Mouse (Mus musculus) right cerebral cortex, postnatal 10 days (tissue): ENCODE data around the gene Fam32a.

Experiments
- DNase-seq, 2 experiments: peaks; one replicate each; pipeline ENCODE4 v3.0.0; 2021; ENCODE audit warnings: low spot score in 2 of 2

Fam32a gene

GRCm38 (mm10) chr8:72240403-72240763 lies 20.9 kb downstream of the Fam32a start:
- DNase-seq: no peak

- DNase-seq: peak in 1 of 2 experiments; percentile 51
Measured at GRCm38 (mm10) chr8:72240951-72241350, 21.4 kb downstream of the Fam32a start.

- DNase-seq: no peak
Measured at GRCm38 (mm10) chr8:72242226-72242625, 22.7 kb downstream of the Fam32a start.

- DNase-seq: peak; percentile 44 to 46
Measured at GRCm38 (mm10) chr8:72244610-72245009, 25.1 kb downstream of the Fam32a start.

- DNase-seq: peak in 1 of 2 experiments; percentile 69
Measured at GRCm38 (mm10) chr8:72257171-72257901, 37.8 kb downstream of the Fam32a start.

- no peak for DNase-seq
Measured at GRCm38 (mm10) chr8:72257902-72258238, 38.3 kb downstream of the Fam32a start.

DNA sequence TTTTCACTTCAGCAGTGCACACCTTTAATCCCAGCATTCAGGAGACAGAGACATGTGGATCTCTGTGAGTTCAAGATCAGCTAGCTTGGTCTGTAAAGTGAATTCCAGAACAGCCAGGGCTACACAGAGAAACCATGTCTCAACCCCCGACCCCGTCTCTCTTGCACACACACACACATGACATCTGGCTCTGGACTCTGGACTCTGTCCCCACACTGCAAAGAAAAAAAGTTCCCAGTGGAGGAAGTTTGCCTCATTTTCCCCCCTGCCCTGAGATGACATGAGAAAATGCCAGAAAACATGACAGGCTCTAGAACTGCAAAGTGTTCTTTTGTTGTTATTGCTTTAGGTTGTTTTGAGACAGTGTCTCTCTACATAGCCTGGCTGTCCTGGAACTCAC lies 40.3 kb downstream of the Fam32a start:
- no peak for DNase-seq

- DNase-seq: no peak
Measured at GRCm38 (mm10) chr8:72260585-72260984, 41.1 kb downstream of the Fam32a start.

GRCm38 (mm10) chr8:72261019-72261418 lies 41.5 kb downstream of the Fam32a start:
- peak; percentile 58 to 63 for DNase-seq

DNA sequence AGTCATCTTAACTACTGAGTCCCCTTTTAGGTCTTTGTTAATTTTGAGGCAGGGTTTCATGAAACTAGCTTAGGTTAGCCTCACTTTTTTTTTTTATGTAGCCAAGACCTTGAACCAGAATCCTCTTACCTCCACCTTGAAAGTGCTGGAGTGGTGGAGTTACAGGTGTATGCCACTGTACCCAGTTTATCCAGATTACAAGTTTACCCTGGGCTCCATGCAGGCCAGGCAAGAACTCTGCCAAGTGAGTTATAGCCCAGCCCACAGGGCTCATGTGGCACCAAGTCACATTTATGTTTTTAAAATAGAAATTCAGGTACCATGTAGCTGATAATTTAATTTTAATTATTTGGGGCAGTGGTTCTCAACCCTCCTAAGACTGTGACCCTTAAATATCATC lies 41.9 kb downstream of the Fam32a start:
- no peak for DNase-seq

DNA sequence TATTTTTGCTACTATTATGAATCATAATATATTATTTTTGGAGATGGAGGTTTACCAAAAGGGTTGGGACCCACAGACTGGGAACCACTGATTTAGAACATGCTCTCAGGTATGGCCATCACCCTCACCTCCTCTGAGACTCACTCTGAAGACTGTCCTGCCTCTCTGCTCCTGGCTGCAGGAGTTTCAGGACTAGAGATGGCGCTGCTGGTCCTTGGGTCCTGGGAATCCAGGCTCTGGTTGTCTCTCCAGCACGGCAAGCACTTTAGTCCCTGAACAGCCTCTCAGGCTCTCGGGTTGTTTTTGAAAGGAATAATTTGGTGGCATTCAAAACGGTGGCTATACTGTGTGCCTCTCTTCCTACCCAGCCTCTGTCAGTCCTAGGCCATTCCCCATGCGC lies 42.3 kb downstream of the Fam32a start:
- DNase-seq: no peak

DNA sequence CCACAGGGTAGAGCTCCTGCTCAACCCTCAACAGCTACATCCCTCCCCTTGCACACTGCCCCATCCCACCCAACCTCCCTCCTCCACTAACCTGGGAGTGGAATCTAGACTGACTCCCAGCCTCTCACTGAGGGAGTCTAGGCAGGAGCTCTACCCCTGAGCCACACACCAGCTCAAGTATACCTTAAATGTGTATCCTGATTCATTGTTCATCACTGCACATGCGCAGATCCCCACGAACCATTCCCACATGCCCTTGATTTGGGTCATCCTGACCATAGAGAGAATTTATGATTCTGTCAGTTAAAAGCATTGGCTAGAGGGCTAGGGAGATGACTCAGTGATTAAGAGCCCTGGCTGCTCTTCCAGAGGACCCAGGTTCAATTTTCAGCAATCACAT lies 43.2 kb downstream of the Fam32a start:
- no peak for DNase-seq

DNA sequence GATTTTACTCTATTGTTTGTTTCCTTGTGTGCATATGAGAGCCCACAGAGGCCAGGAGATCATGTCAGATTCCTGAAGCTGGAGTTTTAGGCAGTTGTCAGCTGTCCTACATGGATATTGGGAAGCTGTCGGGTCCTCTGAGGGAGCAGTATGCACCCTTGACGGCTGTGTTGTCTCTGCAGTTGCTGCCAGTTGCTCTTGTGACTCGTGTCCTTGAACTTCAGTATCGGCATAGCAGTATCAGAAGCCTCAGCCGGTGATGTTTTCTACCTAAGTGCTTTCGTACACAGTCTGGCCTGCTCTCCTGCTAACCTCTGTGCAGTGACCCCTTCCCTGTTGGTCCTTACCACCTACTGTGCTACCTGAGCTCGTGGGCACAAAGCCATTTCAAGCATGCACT lies 43.9 kb downstream of the Fam32a start:
- no peak for DNase-seq

GRCm38 (mm10) chr8:72265342-72265741 lies 45.8 kb downstream of the Fam32a start:
- DNase-seq: no peak

DNA sequence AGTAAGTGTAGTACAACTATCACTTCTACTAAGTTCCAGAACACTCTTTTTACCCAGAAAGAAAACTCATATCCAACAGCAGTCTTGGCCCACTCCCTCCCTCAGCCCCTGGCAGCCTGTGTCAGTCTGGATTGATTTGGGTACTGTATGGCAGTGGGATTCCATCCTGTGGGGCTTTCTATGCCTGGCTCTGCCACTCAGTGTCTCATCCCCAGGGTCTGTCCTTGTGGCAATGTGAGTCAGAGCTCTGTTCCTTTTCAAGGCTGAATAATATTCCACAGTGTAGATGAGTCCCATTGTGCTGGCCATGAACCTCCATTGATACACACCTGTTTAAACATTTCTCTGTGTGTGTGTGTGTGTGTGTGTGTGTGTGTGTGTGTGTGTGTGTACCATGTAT lies 47.1 kb downstream of the Fam32a start:
- no peak for DNase-seq

GRCm38 (mm10) chr8:72267106-72267505 lies 47.6 kb downstream of the Fam32a start:
- DNase-seq: no peak

- DNase-seq: peak; percentile 66 to 68
Measured at GRCm38 (mm10) chr8:72268356-72268755, 48.8 kb downstream of the Fam32a start.

DNA sequence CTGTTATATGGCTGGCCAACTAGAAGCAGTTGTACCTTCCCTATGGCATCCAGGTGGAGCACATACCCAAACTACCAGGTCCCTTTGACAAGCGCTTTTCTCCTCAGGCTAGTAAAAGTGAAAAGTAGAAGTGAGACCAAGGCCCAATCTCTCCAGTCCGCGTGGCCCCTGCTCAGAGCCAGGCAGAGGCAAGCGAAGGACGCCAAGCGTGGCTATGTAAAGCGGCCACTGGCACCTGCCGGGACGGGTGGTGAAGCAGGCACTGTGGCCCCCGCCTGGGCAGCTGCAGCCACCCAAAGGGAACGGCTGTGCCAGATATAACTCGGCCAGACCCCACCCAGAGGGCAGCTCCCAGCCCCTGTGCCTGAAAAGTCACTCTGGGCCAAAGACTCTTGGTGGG lies 51.1 kb downstream of the Fam32a start:
- no peak for DNase-seq

DNA sequence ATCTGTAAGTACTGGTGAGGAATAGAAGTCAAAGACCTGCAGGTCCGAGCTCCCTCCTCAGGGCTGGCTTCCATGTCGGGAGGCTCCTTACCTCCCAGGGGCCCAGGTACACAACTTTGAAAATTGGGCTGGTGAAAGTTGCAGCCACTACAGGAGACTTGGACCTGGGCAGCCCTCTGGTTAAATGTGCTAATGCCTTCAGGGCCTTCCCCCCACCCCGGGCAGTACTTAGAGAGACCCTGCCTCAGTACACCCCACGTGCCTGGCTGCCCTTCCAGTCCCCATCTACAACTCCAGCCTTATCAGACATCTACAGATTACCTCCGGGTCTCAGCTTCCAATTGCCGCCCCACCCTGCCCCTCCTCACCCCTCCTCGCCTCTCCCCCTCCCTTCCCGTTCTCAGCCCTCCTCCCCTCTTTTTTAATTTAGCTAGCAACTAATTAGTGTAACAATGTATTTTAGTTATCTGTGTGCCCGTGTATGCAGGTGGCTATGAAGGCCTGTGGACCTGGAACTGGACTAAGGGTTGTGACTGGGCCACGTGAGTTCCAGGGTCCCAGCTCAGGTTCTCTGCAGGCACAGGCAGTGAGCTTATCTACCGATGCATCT lies 51.6 kb downstream of the Fam32a start:
- no peak for DNase-seq

DNA sequence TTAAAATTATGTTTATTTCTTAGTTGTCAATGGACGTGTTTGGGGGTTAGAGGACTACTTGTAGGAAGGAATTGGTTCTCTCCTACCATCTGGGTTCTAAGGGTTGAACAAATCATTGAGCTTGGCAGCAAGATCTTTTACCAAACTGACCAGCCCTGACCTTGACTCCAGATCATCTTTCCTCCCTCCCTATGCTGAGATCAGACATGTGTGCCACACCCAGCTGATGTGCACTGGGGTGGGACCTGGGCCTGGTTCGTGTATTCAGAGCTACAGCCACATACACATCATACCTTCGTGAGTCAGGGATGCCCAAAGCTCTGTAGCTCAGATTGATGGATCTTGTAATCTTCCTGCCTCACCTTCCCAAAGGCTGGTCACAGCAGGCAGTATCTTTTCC lies 52.2 kb downstream of the Fam32a start:
- DNase-seq: no peak

GRCm38 (mm10) chr8:72272361-72272760 lies 52.8 kb downstream of the Fam32a start:
- DNase-seq: peak; percentile 74 to 75

DNA sequence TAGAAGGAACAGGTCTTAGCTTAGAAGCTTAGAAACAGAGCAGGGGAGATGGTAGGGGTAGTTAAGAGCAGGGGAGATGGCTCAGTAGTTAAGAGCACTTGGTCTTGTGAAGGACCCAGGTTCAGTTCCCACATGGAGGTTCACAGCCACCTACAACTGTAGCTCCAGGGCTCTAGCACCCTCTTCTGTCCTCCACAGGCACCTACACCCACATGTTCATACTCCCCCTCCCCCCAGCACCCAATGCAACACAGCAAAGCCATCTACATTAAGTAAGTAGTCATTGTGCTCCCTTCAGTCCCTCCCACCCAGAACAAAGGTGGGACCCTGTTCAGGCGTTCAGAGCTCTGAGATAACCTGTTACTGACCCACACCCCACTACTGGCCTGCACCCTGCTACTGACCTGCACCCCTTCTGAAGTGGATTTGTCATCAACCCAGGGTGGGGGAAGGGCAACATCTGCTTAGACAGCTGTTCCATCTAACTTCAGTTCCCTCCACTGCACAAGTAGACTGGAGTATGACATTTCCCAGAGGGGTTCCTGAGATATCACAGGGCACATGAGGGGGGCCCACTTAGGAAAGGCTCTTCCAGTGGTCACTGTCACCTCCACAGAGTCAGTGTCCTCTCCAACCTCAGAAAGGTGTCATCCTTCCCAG lies 53.7 kb downstream of the Fam32a start:
- DNase-seq: no peak

DNA sequence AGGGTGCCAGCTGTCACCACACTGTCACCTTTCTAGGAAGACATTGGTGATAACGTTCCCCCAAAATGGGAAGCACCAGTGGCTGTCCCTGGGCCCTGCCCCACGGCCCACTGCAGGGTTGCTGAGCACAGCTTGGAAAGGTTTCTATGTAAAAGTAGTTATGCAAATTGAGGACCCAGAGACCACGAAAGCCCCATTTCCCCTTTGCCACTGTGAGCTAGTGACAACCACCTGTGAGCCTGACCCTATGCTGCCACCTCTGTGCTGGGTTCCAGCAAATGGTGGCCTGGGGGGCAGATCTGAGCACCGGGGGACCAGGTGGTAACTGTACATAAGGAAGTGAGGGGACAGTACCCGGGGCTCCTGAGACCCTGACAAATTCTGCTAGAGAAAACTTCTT lies 54.3 kb downstream of the Fam32a start:
- no peak for DNase-seq
